Mouse (Mus musculus): ENCODE measurements around the gene Fam20c. TPM values are rescaled to one million over a fixed set of nuclear protein-coding genes. Genes with fewer than 3 reads are reported as not detected.

Fam20c gene
- polyA plus RNA-seq, 1 experiment from 2014 or later = 35.7 TPM

- Histone ChIP-seq H3K27me3 (replicated peaks; ENCODE audit: control insufficient read depth, insufficient read depth, low read length) (no peaks in the 10 kb centered on the region), H3K4me2 (ENCODE audit: low read length) (no peak overlapping the region), H3K4me3 (ENCODE audit: low read depth, low read length) (no peak overlapping the region), H3K4me1 (ENCODE audit: control insufficient read depth, insufficient read depth, low read length) (no peaks in the 10 kb centered on the region), H3K9ac (ENCODE audit: low read length) (no peak overlapping the region), H3K27ac (ENCODE audit: low read depth, low read length) (no peak overlapping the region), H3K9me3 (replicated peaks; ENCODE audit: control insufficient read depth, low read length) (no peaks in the 10 kb centered on the region), H3K36me3 (ENCODE audit: control insufficient read depth, insufficient read depth, low read length) (no peaks in the 10 kb centered on the region)
- WGBS = 96% methylated on average over 11 of the region's 11 CpGs
- DNase-seq (ENCODE audit: low spot score) (no peak), ATAC-seq (no peak)
Measured at GRCm38 (mm10) chr5:138733317-138733899, 20.9 kb upstream of the Fam20c start.

- H3K9me3 ChIP-seq (replicated peaks; ENCODE audit: control insufficient read depth, low read length) = no peaks in the 10 kb centered on the region
- DNase-seq (ENCODE audit: low spot score) = no peak
- WGBS = 87% methylated on average over 18 of the region's 18 CpGs
Measured at GRCm38 (mm10) chr5:138734018-138734417, 20.3 kb upstream of the Fam20c start.

GRCm38 (mm10) chr5:138735201-138735757 lies 19.0 kb upstream of the Fam20c start:
- Histone ChIP-seq H3K27me3 (replicated peaks; ENCODE audit: control insufficient read depth, insufficient read depth, low read length) (no peaks in the 10 kb centered on the region), H3K4me2 (ENCODE audit: low read length) (no peak overlapping the region), H3K9ac (ENCODE audit: low read length) (no peak overlapping the region), H3K9me3 (replicated peaks; ENCODE audit: control insufficient read depth, low read length) (no peaks in the 10 kb centered on the region), H3K4me3 (ENCODE audit: low read depth, low read length) (no peak overlapping the region), H3K4me1 (ENCODE audit: control insufficient read depth, insufficient read depth, low read length) (no peaks in the 10 kb centered on the region), H3K36me3 (ENCODE audit: control insufficient read depth, insufficient read depth, low read length) (no peaks in the 10 kb centered on the region), H3K27ac (ENCODE audit: low read depth, low read length) (no peak overlapping the region)
- ATAC-seq (no peak), DNase-seq (ENCODE audit: low spot score) (no peak)
- WGBS = 85% methylated on average over 8 of the region's 8 CpGs

More at GRCm38 (mm10) chr5:138734018-138734417, 20.3 kb upstream of the Fam20c start:
- Histone ChIP-seq H3K27ac (ENCODE audit: low read depth, low read length) (no peak overlapping the region), H3K27me3 (replicated peaks; ENCODE audit: control insufficient read depth, insufficient read depth, low read length) (no peaks in the 10 kb centered on the region), H3K4me1 (ENCODE audit: control insufficient read depth, insufficient read depth, low read length) (no peaks in the 10 kb centered on the region), H3K4me2 (ENCODE audit: low read length) (no peak overlapping the region), H3K36me3 (ENCODE audit: control insufficient read depth, insufficient read depth, low read length) (no peaks in the 10 kb centered on the region), H3K9ac (ENCODE audit: low read length) (no peak overlapping the region), H3K4me3 (ENCODE audit: low read depth, low read length) (no peak overlapping the region)
- ATAC-seq = no peak

GRCm38 (mm10) chr5:138740150-138740549 lies 14.2 kb upstream of the Fam20c start:
- WGBS = 77% methylated on average over 3 of the region's 3 CpGs
- Histone ChIP-seq H3K9me3 (replicated peaks; ENCODE audit: control insufficient read depth, low read length) (no peaks in the 10 kb centered on the region), H3K27me3 (replicated peaks; ENCODE audit: control insufficient read depth, insufficient read depth, low read length) (no peaks in the 10 kb centered on the region), H3K4me1 (ENCODE audit: control insufficient read depth, insufficient read depth, low read length) (peaks cover 4% of the 10 kb centered on the region; the same call in 1 of the 2 replicates), H3K4me3 (ENCODE audit: low read depth, low read length) (no peak overlapping the region), H3K4me2 (ENCODE audit: low read length) (no peak overlapping the region), H3K27ac (ENCODE audit: low read depth, low read length) (no peak overlapping the region), H3K9ac (ENCODE audit: low read length) (no peak overlapping the region), H3K36me3 (ENCODE audit: control insufficient read depth, insufficient read depth, low read length) (no peaks in the 10 kb centered on the region)
- ATAC-seq = no peak
- no peak for DNase-seq (ENCODE audit: low spot score)

GRCm38 (mm10) chr5:138741516-138741915 lies 12.8 kb upstream of the Fam20c start:
- no peak overlapping the region for H3K4me2 ChIP-seq (ENCODE audit: low read length)
- no peaks in the 10 kb centered on the region for H3K9me3 ChIP-seq (replicated peaks; ENCODE audit: control insufficient read depth, low read length)
- WGBS = 84% methylated on average over 5 of the region's 5 CpGs
- ATAC-seq = no peak
- no peak overlapping the region for H3K27ac ChIP-seq (ENCODE audit: low read depth, low read length)
- no peaks in the 10 kb centered on the region for H3K27me3 ChIP-seq (replicated peaks; ENCODE audit: control insufficient read depth, insufficient read depth, low read length)
- H3K4me3 ChIP-seq (ENCODE audit: low read depth, low read length) = no peak overlapping the region
- no peak overlapping the region for H3K9ac ChIP-seq (ENCODE audit: low read length)
- H3K4me1 ChIP-seq (ENCODE audit: control insufficient read depth, insufficient read depth, low read length) = peaks cover 4% of the 10 kb centered on the region; the same call in 1 of the 2 replicates
- DNase-seq (ENCODE audit: low spot score) = no peak
- H3K36me3 ChIP-seq (ENCODE audit: control insufficient read depth, insufficient read depth, low read length) = no peaks in the 10 kb centered on the region

- Histone ChIP-seq H3K9ac (ENCODE audit: low read length) (no peak overlapping the region), H3K9me3 (replicated peaks; ENCODE audit: control insufficient read depth, low read length) (no peaks in the 10 kb centered on the region), H3K36me3 (ENCODE audit: control insufficient read depth, insufficient read depth, low read length) (no peaks in the 10 kb centered on the region), H3K4me3 (ENCODE audit: low read depth, low read length) (no peak overlapping the region), H3K27ac (ENCODE audit: low read depth, low read length) (no peak overlapping the region), H3K4me2 (ENCODE audit: low read length) (no peak overlapping the region), H3K27me3 (replicated peaks; ENCODE audit: control insufficient read depth, insufficient read depth, low read length) (no peaks in the 10 kb centered on the region), H3K4me1 (ENCODE audit: control insufficient read depth, insufficient read depth, low read length) (peaks cover 4% of the 10 kb centered on the region; the same call in 1 of the 2 replicates)
- ATAC-seq (peak; percentile 32; the same call in 1 of the 2 replicates), DNase-seq (ENCODE audit: low spot score) (peak; percentile 62)
- WGBS = 64% methylated on average over 5 of the region's 5 CpGs
Measured at GRCm38 (mm10) chr5:138742281-138742680, 12.0 kb upstream of the Fam20c start.

GRCm38 (mm10) chr5:138743631-138744030 lies 10.7 kb upstream of the Fam20c start:
- H3K4me1 ChIP-seq (ENCODE audit: control insufficient read depth, insufficient read depth, low read length) = peaks cover 4% of the 10 kb centered on the region; the same call in 1 of the 2 replicates
- H3K27me3 ChIP-seq (replicated peaks; ENCODE audit: control insufficient read depth, insufficient read depth, low read length) = no peaks in the 10 kb centered on the region
- 23% methylated on average over 2 of the region's 2 CpGs for WGBS
- H3K27ac ChIP-seq (ENCODE audit: low read depth, low read length) = no peak overlapping the region
- H3K4me3 ChIP-seq (ENCODE audit: low read depth, low read length) = no peak overlapping the region
- DNase-seq (ENCODE audit: low spot score) (no peak), ATAC-seq (no peak)
- H3K9me3 ChIP-seq (replicated peaks; ENCODE audit: control insufficient read depth, low read length) = no peaks in the 10 kb centered on the region
- no peaks in the 10 kb centered on the region for H3K36me3 ChIP-seq (ENCODE audit: control insufficient read depth, insufficient read depth, low read length)
- H3K4me2 ChIP-seq (ENCODE audit: low read length) = no peak overlapping the region
- no peak overlapping the region for H3K9ac ChIP-seq (ENCODE audit: low read length)

GRCm38 (mm10) chr5:138745378-138746099 lies 8.8 kb upstream of the Fam20c start:
- DNase-seq (ENCODE audit: low spot score) (peak; percentile 34), ATAC-seq (no peak)
- no peaks in the 10 kb centered on the region for H3K9me3 ChIP-seq (replicated peaks; ENCODE audit: control insufficient read depth, low read length)
- H3K27me3 ChIP-seq (replicated peaks; ENCODE audit: control insufficient read depth, insufficient read depth, low read length) = no peaks in the 10 kb centered on the region
- 83% methylated on average over 5 of the region's 5 CpGs for WGBS
- no peak overlapping the region for H3K27ac ChIP-seq (ENCODE audit: low read depth, low read length)
- peaks cover 4% of the 10 kb centered on the region; the same call in 1 of the 2 replicates for H3K4me1 ChIP-seq (ENCODE audit: control insufficient read depth, insufficient read depth, low read length)
- H3K4me2 ChIP-seq (ENCODE audit: low read length) = no peak overlapping the region
- H3K36me3 ChIP-seq (ENCODE audit: control insufficient read depth, insufficient read depth, low read length) = no peaks in the 10 kb centered on the region
- H3K4me3 ChIP-seq (ENCODE audit: low read depth, low read length) = no peak overlapping the region
- no peak overlapping the region for H3K9ac ChIP-seq (ENCODE audit: low read length)

- peaks cover 20% of the 10 kb centered on the region for H3K4me1 ChIP-seq (ENCODE audit: control insufficient read depth, insufficient read depth, low read length)
- no peak overlapping the region; the same call in 1 of the 2 replicates for H3K27ac ChIP-seq (ENCODE audit: low read depth, low read length)
- peaks cover 6% of the 10 kb centered on the region; the same call in 1 of the 2 replicates for H3K36me3 ChIP-seq (ENCODE audit: control insufficient read depth, insufficient read depth, low read length)
- H3K9ac ChIP-seq (ENCODE audit: low read length) = no peak overlapping the region; the same call in 1 of the 2 replicates
- WGBS = 68% methylated on average over 4 of the region's 4 CpGs
- peak overlapping the region; percentile 92 for H3K4me2 ChIP-seq (ENCODE audit: low read length)
- DNase-seq (ENCODE audit: low spot score) = no peak
- H3K27me3 ChIP-seq (replicated peaks; ENCODE audit: control insufficient read depth, insufficient read depth, low read length) = no peaks in the 10 kb centered on the region
- no peaks in the 10 kb centered on the region for H3K9me3 ChIP-seq (replicated peaks; ENCODE audit: control insufficient read depth, low read length)
- H3K4me3 ChIP-seq (ENCODE audit: low read depth, low read length) = 0 out of 2 replicates have a peak overlapping the region, but pooled peaks have one; percentile 77
- ATAC-seq = no peak
Measured at GRCm38 (mm10) chr5:138753269-138753668, 1.0 kb upstream of the Fam20c start.
